Mouse (Mus musculus) layer of hippocampus, postnatal 10 days (tissue): ENCODE data around the gene Kidins220. TPM values are rescaled to one million over a fixed set of nuclear protein-coding genes. Genes with fewer than 3 reads are reported as not detected.

Experiments
- DNase-seq, 2 experiments: peaks; one replicate each; pipeline ENCODE4 v3.0.0; 2021; ENCODE audit warnings: low spot score in 2 of 2
- total RNA-seq, 2 experiments: library from RNA; stranded (reverse); gene quantifications; 2 replicates each; pipeline ENCODE4 v1.2.3; 2021

Gene Kidins220
- total RNA-seq, 2 experiments from 2014 or later: 334 to 351 TPM

- peak in 1 of 2 experiments; percentile 50 for DNase-seq
These were observed 50.3 kb downstream of the Kidins220 start for GRCm38 (mm10) chr12:25024862-25025545.

- no peak for DNase-seq
These were observed 51.6 kb downstream of the Kidins220 start for GRCm38 (mm10) chr12:25026308-25026707.

GRCm38 (mm10) chr12:25027416-25027815 lies 52.7 kb downstream of the Kidins220 start:
- DNase-seq: peak; percentile 79 to 80

GRCm38 (mm10) chr12:25033662-25034337 lies 59.1 kb downstream of the Kidins220 start:
- DNase-seq: peak; percentile 48 to 50

GRCm38 (mm10) chr12:25034338-25034953 lies 59.7 kb downstream of the Kidins220 start:
- DNase-seq: no peak

- no peak for DNase-seq
These were observed 61.3 kb downstream of the Kidins220 start for GRCm38 (mm10) chr12:25036024-25036423.

GRCm38 (mm10) chr12:25037222-25037621 lies 62.5 kb downstream of the Kidins220 start:
- no peak for DNase-seq

GRCm38 (mm10) chr12:25037681-25038472 lies 63.2 kb downstream of the Kidins220 start:
- no peak for DNase-seq

- DNase-seq: no peak
These were observed 69.3 kb downstream of the Kidins220 start for GRCm38 (mm10) chr12:25044056-25044455.

GRCm38 (mm10) chr12:25044579-25044978 lies 69.9 kb downstream of the Kidins220 start:
- no peak for DNase-seq

- DNase-seq: no peak
These were observed 74.5 kb downstream of the Kidins220 start for GRCm38 (mm10) chr12:25049253-25049652.

- DNase-seq: no peak
These were observed 79.8 kb downstream of the Kidins220 start for GRCm38 (mm10) chr12:25054511-25054910.

GRCm38 (mm10) chr12:25054963-25055362 lies 80.2 kb downstream of the Kidins220 start:
- DNase-seq: no peak

- DNase-seq: no peak
These were observed 84.9 kb downstream of the Kidins220 start for GRCm38 (mm10) chr12:25059487-25060200.

- DNase-seq: no peak
These were observed 86.2 kb downstream of the Kidins220 start for GRCm38 (mm10) chr12:25060901-25061300.

GRCm38 (mm10) chr12:25062264-25062663 lies 87.5 kb downstream of the Kidins220 start:
- DNase-seq: no peak

GRCm38 (mm10) chr12:25073374-25073773 lies 98.6 kb downstream of the Kidins220 start:
- DNase-seq: no peak

GRCm38 (mm10) chr12:25074344-25074743 lies 99.6 kb downstream of the Kidins220 start:
- no peak for DNase-seq

- DNase-seq: no peak
These were observed 108.8 kb downstream of the Kidins220 start for GRCm38 (mm10) chr12:25083260-25084178.

GRCm38 (mm10) chr12:25086966-25087365 lies 112.2 kb downstream of the Kidins220 start:
- DNase-seq: no peak
